Mouse (Mus musculus) heart, postnatal 36 days (tissue): ENCODE data around the gene Klrb1a. TPM values are rescaled to one million over a fixed set of nuclear protein-coding genes. Genes with fewer than 3 reads are reported as not detected.
"Not testable (repeated sequence)": the region's sequence is repeated elsewhere in the genome, so short reads cannot be mapped to it uniquely, and the experiment has no call there.

ENCODE experiments used
- DNase-seq, 2 experiments: peaks; one replicate each; pipeline ENCODE4 v3.0.0; 2021 to 2022
- intact Hi-C: fragments of 180-260 bp; cut with DNase I; formaldehyde crosslinking; loops from one replicate; pipeline ENCODE4 v1.15.1; 2025
- total RNA-seq, 2 experiments: library from RNA; stranded (reverse); gene quantifications; 2 replicates each; pipeline ENCODE4 v1.2.3; 2021

The Klrb1a gene
- total RNA-seq: not detected

- intact Hi-C loops, DNase-seq: not testable (repeated sequence)
Observed at GRCm38 (mm10) chr6:128623433-128623832, at the start of gene Klrb1a. Gene Klrb1a, minus strand, starts transcription at chr6:128623533.

- intact Hi-C loops: no loop called here
Observed at GRCm38 (mm10) chr6:128669936-128670335, 46.6 kb upstream of the Klrb1a start.

GRCm38 (mm10) chr6:128662206-128662605 lies 38.9 kb upstream of the Klrb1a start, which contains the start of gene Clec2h:
Gene Clec2h, plus strand, starts transcription at chr6:128662385.
- no peak for DNase-seq
- intact Hi-C loops: no loop called here

More at GRCm38 (mm10) chr6:128669936-128670335, 46.6 kb upstream of the Klrb1a start:
- DNase-seq: no peak

- intact Hi-C loops: no loop called here
- no peak for DNase-seq
Observed at GRCm38 (mm10) chr6:128661249-128661648, 37.9 kb upstream of the Klrb1a start.

- DNase-seq: no peak
- intact Hi-C loops: no loop called here
Observed at GRCm38 (mm10) chr6:128652938-128653337, 29.6 kb upstream of the Klrb1a start.

- intact Hi-C loops, DNase-seq: not testable (repeated sequence)
Observed at GRCm38 (mm10) chr6:128650827-128651226, 27.5 kb upstream of the Klrb1a start.

DNA sequence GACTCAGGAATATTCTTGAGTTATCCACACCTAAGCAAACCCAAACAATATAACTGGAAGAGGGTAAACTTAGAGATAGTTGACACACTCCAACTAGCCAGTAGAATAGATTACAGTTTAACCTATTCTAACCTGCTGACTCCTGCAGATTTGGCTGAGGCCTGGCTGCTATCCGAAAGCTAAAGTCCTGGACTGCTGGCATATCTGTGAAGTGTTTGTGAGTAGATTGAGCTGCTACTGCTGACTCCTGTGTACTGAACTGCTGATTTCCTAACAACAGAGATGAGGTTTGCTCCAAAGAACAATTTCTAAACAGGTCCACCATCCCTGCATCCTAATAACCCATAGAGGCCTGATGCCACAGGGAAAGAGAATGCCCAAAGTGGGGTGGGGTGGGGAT lies 26.9 kb upstream of the Klrb1a start:
- intact Hi-C loops: no loop called here
- no peak for DNase-seq

DNA sequence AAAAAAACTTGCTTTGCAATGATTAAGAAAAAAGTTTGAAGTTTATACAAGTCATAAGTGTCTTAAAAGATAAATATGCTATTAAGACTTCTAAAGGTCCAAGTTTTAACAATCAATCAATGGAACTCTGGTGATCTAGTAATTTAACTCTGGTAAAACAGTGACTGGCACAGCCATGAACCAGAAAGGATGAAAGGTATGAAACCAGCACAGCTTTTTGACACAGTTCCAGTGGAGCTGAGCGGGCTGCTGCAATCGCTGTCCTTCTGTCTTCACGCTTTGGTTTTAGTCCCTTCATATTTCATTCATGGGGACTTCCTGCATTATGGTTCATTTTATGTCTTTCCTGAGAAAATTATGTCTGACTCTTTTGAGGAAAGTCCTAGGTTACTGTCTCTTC lies 26.3 kb upstream of the Klrb1a start:
- intact Hi-C loops: no loop called here
- no peak for DNase-seq

- intact Hi-C loops: not testable (repeated sequence)
Observed at GRCm38 (mm10) chr6:128645708-128646107, 22.4 kb upstream of the Klrb1a start.

GRCm38 (mm10) chr6:128644694-128645093 lies 21.4 kb upstream of the Klrb1a start:
- intact Hi-C loops: not testable (repeated sequence)

More at GRCm38 (mm10) chr6:128645708-128646107, 22.4 kb upstream of the Klrb1a start:
- DNase-seq: not testable (repeated sequence)

DNA sequence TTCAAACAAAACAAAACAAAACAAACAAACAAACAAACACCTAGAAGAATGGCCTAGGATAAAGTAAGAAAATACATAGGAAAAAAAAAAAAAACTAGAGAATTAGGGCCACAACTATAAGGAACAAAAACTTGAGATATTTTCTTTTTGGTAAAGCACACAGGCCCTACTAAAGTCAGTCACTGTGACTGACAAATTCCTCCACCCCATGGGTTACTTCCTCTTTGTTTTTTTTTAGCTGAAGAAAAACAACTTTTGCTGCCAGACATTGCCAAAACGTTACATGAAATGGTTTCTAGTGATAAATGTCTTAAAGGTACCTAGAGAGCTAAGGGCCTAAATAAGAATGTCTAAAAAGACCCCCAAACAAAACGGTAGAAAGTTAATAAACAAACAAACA lies 20.7 kb upstream of the Klrb1a start:
- intact Hi-C loops: no loop called here
- no peak for DNase-seq

More at GRCm38 (mm10) chr6:128644694-128645093, 21.4 kb upstream of the Klrb1a start:
- DNase-seq: not testable (repeated sequence)

DNA sequence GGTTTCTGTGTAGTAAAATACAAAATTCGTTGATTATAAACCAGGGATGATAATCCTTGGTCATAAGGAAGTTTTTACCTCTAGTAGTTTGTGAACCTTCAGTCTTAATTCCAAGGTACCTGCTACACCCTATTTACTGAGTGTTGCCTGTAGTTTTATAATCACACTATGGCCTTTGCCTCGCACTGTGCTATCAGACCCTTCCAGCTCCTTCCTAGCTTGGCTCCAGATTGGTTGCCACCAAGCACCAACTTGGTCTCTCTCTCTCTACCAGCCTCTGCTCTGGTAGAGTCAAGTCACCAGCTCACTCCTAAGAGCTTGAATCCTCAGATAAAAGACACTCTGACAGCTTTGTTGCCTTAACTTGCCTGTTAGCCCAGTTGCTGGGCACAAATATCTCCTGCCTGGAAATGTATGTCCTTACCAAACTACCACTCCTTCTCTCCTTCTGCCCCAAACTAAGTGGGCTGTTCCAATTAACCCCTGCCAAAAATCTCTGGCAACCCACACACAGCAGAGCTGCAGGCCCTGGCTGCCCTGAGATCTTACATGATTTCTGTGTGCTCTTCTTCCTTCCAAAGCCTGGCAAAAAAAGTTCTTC lies 17.9 kb upstream of the Klrb1a start:
- intact Hi-C loops: no loop called here
- DNase-seq: no peak

GRCm38 (mm10) chr6:128640673-128641072 lies 17.3 kb upstream of the Klrb1a start:
- intact Hi-C loops: no loop called here
- no peak for DNase-seq

GRCm38 (mm10) chr6:128630912-128631905 lies 7.9 kb upstream of the Klrb1a start:
- DNase-seq, intact Hi-C loops: not testable (repeated sequence)

GRCm38 (mm10) chr6:128629771-128630739 lies 6.7 kb upstream of the Klrb1a start:
- peak; percentile 25 to 45 for DNase-seq
- intact Hi-C loops: not testable (repeated sequence)

- DNase-seq, intact Hi-C loops: not testable (repeated sequence)
Observed at GRCm38 (mm10) chr6:128625246-128625645, 1.9 kb upstream of the Klrb1a start.

DNA sequence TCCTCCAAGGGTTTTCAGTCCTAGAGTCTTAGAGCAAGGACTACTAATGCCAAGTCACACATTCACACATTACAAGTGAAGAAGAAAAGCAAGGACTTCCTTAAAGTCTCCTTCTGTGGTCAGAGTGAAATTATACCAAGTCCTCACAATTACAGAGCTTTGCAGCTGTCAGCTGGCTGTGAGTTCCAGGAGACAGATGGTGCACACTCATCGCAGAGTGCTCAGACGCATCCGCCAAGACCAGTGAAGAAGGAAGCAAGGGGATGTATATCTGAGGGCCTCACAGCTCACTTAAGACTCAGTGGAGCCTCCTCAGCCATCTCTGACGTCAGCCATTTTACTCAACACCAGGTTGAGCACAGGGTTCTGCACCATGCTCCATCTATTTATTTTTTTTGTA lies 1.1 kb upstream of the Klrb1a start:
- no peak for DNase-seq
- intact Hi-C loops: no loop called here

- intact Hi-C loops: no loop called here
- DNase-seq: no peak
Observed at GRCm38 (mm10) chr6:128622733-128623132, 600 bp downstream of the Klrb1a start.

DNA sequence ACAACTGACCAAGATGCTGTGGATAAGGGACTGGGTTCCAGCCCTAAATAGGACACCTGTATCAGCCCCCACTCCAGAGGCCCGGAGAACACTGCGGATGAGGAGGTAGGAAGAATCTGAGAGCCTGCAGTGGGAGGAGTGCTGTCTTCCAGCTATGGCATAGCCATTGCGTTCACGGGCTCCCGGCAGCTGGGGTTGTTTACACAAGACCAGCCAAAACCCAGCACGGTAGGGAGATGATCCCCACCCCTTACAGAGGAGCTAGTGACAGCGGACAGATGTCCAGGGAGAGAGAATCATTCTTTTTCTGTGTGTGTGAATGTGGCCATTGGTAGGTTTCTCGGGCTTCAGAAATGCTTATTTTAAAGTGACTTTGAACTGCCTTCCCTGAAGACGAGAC lies 17.0 kb downstream of the Klrb1a start:
- DNase-seq: no peak
- intact Hi-C loops: loop anchor here (10.0 kb wide), 1 partner anchor 148 kb away; no protein-coding TSS in a partner anchor

DNA sequence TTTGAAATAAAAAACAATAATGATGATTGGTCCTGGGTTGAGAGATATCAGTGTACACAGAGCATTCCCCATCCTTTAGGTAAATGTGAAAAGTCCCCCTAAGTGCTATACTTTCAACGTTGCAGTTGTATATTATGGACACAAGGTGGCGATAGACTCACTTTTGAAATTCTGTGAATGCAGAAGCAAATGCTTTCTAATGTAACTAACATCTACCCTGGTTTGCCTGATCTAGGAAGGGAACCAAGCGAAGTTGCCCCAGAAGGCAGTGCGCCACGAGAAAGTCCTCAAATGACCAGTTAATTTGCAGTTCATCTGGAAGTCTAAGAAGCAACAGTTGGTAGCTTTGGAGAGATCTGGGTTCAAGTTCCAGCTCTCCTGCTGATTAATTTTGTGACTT lies 18.8 kb downstream of the Klrb1a start:
- DNase-seq: peak in 1 of 2 experiments; percentile 3
- intact Hi-C loops: loop anchor here (10.0 kb wide), 1 partner anchor 150 kb away; no protein-coding TSS in a partner anchor
